Mouse (Mus musculus) adrenal gland, adult (tissue): Measurements from ENCODE around the gene Ppox.
A peak's percentile ranks its signal among the peaks of the same experiment; 100 is the strongest.

Source experiments
- DNase-seq, 2 experiments: peaks; one replicate each; pipeline ENCODE4 v3.0.0; 2022 to 2023; ENCODE audit warnings: low spot score in 1 of 2; ENCODE audit not compliant: inconsistent age in 2 of 2

Ppox gene

DNA sequence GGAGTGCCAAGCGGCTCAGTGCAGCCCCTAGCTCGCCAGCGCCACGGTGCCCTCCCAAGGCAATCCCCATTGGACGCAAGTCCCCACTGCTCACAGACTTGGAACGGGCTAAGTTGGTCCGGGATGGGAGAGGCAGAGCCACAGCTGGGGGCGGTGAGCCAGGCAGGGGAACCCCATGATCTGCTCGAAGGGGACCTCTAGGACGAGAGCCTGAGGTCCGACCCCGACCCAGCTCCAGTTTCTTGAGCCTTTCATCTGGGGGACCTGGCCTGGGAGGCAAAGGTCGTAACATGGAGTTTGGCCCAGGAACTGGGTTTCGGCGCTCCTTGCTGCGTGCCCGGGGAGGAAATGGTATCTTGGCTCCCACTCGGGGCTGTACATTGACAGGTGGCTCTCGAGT lies 5.5 kb upstream of the Ppox start:
- DNase-seq = peak in 1 of 2 experiments; percentile 50

DNA sequence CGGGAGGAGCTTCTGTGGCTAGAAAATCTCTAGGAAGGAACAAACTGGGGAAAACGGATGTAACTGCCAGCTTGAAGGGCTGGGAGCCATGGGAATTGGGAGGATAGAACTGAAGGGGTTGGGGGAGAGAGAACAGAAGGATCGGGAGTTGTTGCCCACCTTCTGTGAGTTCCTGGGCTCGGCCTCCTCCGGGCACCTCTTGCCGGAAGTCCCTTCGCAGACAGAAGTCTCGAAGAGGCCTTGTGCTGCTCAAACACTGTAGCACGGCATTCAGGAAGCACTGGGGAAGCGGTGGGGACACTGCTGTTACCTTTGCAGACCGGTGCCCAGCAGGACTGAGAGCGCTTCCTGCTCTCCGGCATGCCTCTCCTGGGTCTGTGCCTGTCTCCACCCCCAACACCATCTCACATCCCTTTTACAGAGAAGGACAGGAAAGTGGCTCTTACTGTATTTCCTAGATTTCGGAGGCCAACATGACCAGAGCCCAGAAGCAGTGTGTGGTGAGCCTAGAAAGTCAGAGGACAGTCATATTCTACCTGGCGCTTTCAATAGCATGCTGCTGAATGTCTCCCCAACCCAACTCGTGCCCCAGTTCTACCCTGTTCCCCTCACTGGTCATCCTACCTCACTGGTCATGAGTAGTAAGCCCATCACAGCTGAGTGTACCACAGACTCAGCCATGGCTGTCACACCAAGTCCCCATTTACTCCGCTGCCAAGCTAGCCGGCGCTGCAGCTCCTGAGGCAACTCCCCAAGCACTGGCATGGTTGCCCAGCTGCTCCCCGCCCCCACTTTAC lies 4.3 kb upstream of the Ppox start:
- DNase-seq = peak in 1 of 2 experiments; percentile 18

DNA sequence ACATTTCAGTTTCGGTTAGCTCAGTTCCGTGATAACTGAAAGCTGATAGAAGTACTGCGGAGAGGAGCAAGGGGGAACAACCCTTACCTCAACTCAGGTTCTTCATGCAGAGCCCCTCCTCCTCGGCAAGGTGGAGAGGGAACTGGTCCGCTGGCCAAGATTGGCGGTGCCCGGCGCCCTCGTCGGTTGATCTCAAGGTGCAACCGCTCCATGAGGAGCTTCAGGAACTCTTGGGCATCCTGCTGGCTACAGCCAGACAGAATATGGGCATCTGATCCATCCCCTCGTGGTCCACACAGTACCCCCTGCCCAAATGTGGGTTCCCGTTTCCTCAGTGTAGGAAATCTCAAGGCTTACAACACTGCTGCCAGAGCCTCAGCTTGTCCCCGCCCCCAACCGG lies 3.5 kb upstream of the Ppox start:
- DNase-seq = peak in 1 of 2 experiments; percentile 24

DNA sequence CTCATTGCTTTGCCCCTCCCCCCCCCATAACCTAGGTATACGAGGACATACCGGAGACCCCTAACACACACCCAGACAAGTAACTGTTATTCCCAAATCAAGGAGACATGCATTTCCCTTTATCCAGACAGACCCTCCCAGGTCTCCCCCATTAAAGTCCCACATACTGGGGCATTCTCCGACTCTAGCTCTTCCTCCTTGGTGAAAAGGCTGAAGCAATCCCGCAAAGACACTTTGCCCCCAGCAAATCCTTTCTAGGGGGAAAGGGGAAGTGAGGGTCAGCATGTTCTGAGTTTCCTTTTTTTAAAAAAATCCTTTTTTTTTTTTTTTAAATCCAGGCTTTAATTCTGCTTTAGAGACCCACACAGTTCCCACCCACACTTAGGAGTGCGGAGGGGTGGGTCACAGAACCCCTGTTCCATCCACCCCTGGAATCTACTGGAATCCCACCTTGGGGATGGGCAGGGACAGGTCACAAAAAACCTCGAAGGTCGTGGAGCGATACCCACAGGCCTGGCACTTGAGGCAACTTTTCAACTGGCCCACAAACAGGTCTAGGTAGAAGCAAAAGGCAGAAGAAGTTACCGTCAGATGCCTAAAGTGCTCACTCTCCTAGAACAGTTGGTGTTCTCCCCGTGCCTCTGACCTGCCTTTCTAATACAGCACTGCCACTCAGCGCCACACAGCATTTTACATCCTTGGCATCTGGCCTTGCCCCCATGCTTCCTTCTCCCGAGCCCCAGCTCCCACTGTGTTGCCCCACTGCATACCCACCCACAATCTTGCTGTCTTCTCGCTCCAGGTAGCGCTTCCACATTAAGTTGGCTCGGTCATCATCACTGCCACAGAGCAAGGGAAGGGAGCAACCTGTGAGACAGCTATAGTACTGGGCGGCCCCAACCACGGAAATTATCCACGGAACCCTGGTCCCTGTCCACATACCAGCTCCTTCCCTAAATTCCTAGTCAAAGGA lies 2.5 kb upstream of the Ppox start:
- peak in 1 of 2 experiments; percentile 16 for DNase-seq

DNA sequence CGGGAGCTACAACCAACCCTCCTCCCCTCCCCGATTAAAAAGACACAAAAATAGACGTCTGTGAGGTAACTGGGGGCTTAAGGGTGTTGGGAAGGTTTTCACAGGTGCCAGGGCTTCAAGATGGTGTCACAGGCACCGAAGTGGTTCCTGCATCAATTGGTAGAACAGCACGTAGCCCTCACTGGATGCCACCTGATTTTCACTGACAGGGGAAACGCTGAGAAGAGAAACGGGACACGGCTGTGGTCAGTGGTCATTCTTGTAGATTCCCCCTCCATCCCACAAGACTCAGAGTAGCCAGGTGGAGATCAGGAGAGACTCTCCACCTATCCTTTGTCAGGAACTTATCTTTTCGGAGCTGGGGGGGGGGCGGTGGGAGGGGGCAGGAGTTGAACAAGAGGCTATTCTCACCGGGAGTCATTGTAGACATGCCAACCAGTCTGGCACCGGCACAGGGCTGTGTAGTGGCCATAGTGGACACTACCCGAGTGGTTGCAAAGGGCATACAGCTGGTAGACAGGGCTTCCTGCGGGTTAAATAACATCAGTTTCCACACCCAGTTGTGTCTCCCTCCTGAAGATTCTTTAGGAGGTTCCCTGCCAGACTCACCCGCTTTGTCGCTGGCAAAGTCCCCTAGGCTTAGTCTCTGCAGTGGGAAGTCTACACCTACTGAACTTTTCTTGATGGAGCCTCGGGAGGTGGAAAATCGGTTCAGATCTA lies 1.3 kb upstream of the Ppox start:
- DNase-seq = peak in 1 of 2 experiments; percentile 23

DNA sequence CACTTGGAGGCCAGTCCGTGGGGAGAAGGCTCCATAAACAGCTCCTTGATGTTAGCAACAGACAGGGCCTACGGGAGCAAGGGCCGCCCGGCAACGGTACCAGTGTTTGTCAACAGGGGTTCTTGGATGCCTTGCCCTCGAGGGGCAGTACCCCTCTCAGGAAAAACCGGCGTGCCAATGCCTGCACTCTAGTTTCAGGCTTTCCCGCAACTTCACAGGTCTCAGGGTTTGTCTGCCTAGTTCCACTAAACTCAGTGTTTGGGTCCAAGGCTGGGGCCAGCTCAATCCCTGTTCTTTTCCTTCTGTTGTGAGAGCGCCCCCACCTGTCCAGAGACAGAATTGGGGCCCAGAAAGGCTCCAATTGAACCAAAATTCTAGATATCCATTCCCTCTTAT lies 540 bp upstream of the Ppox start:
- DNase-seq = peak; percentile 87 to 96

DNA sequence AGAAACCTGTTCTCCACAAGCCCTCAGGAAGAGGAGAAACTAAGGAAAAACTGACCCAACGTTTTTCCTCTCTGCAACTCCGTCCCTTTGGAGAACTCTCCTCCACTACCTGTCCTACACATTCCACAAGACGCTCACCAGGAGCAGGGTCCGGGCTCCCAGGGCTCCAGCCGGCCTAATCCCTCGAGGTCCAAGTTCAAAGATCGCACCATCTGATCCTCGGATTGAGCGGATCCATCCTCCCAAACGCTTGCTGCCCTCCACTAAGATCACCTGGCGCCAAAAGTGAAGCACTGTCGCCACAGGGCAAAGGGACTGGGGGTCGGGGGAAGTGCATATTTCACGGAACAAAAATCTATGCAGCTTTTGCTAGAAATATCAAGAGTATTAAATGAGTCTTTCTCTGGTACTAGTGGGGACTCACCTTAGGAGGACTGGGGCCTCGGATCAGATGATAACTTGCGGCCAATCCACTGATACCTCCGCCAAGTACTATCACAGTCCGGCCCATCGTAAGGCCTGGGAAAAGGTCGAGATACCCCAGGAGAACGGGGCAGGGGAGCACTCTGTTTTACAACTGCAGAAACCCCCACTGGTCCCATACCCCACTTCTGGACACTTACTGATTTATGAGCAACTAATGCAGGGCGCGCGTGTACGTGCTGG lies 603 bp downstream of the Ppox start:
- DNase-seq = peak in 1 of 2 experiments; percentile 25

DNA sequence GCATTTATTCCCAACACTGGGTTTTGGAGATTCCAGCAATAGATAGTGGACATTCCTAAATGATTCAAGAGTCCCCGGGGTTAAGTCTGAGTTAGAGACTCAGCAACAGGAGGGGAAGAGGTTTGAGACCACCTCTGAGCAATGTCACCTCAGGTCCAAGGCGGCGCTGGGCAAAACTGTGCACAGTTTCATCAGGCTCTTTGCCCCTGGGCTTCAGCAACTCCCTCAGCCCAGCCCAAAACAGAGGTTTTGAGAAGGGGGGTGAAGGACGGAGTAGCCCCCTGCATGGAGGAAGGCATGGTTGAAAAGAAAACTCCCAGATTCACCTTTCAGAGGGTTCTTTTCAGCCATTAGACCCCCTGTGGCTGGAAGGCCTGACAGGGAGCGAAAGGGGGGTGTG lies 1.3 kb downstream of the Ppox start:
- peak in 1 of 2 experiments; percentile 12 for DNase-seq

DNA sequence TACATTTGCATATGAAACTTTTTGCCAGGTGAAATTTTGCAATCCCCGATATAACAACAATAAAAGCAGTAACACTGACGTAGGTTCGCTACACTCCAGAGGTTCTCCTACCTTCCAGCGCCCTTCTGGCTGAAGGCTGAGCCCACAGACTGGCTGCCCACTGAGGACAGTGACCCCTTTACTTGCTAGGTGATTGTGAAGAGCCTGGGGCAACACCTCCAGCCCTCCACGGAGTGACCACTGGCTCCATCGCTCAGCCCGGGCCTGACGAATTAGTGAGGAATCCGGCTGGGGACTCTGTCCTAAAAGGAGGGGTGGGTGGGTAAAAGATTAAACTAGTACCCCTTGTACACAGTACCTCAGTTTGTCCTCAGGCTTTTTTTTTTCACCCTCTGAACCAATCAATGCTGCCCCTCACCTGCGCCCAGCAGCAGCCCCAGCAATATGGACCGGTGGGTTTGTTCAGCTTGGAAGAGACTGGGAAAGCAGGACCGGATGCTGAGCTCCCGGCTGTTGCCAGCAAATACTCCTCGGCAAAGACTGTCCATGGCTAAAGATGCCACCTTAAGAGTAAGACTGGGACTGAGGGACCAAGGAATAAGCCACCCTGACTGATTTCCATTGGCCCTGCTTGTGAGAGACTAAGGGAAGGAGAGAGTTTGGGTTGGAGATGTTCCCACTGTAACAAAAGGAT lies 1.8 kb downstream of the Ppox start:
- peak in 1 of 2 experiments; percentile 5 for DNase-seq

DNA sequence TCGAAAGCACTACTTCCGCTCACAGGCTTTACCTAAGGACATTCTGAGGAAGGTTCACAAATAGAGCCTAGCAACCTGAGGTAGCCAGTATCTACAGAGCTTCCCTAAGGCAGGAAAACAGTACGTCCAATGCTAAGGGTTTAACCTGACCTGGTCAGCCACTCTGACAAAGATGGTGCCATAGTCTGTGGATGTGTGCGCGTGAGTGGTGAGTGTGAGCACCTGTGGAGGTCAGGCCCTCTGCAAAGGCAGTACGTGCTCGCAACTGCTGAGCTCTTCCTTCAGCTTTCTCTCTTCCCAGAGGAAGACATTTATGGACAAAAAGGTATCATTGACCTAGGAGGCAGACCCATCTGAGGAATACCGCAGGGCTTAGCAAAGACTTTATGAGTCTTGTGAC lies 2.5 kb downstream of the Ppox start:
- DNase-seq = no peak

DNA sequence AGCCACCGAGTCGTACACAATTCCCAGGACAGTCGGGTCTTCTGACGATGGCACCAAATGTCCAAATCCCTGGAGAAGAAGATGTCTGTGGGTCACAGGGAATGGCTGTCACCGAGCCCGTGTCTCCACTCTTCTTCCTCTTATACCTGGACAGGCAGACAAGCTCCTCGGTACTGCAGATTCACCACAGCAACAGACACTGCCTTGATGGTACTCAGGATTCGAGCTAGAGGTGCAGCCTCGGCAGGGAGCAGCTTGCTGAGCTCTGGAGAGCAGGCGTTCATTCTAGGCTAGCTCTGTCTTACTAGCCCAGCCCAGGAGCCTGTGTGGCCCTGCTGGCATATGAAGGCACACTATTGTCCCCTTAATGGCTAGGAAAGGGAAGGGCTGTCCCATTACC lies 3.2 kb downstream of the Ppox start:
- DNase-seq = no peak

DNA sequence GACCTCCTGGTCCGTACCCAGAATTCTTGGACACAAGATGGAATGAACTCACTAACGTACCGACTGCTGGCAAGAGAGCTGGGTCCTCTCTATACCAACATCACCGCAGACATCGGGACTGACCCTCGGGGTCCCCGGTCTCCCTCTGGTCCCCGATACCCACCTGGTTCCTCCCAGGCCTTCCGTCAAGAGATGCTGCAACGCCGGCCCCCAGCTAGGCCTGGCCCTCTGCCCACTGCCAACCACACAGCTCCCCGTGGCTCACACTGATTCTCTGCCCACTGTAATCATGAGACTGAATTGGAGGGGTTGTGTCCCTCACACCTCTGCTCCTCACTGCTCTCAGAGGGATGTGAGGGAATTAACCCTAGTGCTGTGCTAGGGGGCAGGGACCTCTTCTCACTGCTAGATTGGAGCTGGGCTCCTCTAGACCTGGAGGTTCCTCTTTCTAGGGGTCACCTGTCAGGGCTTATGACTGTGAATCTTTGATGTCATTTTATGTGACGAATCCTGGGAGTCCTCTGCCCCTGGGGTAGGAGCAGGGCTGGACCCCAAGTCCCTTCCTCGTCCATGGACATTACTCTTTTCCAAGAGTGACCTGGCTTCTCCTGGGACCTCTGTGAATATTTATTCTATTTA lies 4.8 kb downstream of the Ppox start:
- no peak for DNase-seq

DNA sequence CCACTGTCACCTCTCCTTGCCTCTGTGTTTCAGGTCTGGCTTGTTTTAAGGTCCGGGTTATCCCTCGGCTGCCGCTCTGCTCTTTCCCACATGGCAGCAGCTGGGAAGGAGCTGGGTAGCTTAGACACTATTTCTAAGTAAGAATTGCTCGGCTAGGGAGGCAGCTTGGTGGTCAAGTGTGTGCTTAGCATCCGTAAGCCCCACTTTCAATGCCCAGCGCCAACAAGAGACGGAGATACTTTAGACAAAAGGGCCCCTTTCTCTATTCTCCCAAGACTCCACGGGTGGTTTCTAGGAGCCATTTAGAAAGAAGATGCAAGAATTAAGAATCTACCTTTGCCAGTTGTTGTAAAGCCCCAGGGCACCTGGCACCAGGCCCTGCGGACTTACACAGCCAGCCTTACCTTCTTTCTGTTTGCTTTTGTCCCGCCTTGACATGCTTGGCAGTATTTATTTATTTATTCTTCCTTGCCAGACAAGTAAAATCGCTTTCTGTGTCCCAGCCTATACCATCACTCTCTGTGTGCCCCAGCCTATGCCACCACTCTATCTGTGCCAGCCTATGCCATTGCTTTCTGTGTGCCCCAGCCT lies 5.7 kb downstream of the Ppox start:
- no peak for DNase-seq

DNA sequence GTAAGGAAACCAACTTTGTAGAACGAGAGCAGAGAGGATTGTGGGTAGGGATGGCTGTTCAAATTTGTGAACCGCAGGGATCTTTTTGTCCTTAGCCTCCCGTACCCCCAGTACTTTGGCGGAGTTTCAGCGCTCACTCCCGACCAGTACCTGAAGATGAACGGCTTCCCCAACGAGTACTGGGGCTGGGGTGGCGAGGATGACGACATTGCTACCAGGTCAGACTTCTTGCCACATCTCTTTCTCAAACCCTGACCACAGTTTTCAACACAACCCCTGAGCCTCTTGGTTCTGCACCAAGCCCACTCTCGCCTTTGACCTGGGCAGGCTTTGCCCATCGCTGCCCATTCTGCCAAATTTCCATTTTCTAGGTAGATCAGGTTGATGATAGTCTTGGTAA lies 6.8 kb downstream of the Ppox start:
- DNase-seq = no peak

DNA sequence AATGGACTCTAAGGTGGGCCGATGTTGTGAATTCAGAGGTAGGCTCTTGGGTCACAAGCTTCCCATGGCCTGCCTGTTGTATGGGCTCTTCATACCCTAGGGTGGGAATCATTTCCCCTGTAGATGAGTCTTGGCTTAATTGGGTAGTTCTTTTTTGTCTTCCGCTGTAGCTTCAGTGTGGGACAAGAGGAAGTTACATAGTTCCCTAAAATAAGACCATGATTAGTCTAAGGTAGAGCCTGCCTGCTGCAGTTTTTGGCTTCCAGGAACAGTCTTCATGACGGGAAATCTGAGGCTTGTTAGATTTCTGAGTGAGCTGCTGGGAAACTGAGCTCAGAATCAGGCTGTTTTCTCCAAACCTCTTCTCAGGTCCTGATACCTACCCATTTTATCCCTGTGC lies 8.9 kb downstream of the Ppox start:
- DNase-seq = no peak

DNA sequence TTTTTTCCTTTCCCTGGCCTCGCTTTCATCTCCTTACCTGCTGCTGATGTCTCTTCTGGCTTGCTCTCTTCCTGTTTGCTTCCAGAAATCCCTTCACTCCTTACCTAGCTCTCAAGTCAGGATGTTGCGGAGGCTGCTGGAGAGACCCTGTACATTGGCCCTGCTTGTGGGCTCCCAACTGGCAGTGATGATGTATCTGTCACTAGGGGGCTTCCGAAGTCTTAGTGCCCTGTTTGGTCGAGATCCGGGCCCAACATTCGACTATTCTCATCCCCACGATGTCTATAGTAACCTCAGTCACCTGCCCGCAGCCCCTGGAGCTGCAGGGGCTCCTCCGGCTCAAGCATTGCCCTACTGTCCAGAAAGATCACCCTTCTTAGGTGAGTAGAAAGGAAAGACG lies 9.4 kb downstream of the Ppox start:
- no peak for DNase-seq

DNA sequence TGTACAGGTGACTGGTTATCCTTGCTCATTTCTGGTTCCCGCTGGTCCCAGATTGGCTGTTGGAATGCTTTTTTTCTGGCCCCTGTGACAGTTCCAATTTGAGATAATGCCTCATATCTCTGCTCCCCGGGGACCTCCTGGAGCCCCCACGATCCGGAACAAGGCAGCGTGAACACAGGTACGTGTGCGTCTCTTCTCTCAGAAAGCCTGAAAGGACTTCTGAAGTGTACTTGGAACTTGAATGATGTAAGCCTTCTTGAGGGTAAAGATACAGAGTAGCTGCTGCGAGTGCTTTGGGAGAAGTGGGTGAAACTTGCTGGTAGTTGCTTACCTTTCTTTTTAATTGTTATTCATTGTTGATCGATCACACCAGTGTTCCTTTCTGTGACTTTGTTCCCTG lies 9.8 kb downstream of the Ppox start:
- DNase-seq = no peak

DNA sequence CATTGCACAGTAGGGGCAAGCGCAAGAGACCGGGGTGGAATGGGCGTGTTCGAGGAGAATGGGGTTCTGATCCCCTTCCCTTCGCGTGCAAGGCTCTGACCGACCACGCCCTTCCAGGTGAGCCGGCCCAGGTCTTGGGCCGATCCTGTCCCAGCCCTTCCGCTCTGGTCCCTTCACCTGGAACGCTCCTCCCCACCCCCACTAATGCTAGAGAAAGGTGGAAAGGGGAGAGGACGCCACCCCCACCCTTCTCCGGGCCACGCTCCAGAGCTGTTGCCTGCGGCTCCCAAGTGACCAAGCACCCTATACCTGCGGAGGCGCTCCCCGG lies 10.4 kb downstream of the Ppox start:
- no peak for DNase-seq

DNA sequence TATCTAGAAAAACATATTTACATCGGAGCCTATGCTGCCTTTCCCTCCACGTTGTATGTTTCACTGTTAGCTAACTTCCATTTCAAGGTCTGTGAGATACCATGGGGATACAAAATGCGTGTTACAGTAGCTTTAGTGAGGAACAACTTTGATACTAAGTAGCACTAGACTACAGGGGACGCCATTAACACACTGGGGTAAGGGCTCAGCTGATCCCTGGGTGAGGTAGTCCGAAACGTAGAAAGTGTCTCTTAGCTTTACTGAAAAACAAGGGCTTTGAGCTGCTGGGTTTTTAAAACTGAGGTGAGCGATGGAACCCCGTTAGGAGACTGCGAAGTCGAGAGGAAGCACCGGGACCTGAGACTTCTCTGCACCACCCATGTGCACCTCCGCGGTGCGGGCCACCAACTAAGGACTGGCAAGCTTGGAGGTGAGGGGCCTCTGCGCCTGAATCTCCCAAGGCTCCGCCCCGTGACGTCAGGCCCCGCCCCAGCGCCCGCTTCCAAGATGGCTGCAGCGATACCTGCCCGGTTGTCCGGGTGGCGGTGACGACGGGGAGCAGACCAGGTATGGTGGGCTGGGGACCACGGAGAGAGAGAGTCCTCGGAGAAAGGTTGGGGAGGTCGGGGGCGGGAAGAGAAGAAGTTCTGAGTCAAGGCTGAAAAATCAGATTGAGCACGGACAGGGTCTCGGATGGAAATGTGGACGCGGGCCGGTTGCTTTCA lies 11.0 kb downstream of the Ppox start, which contains the start of gene B4galt3:
TSS of gene B4galt3 (plus strand) at position 481 of the 725 bp plus-strand sequence.
- DNase-seq = peak; percentile 96 to 99
